Mouse (Mus musculus): ENCODE measurements around the gene Smtnl2.

GRCm38 (mm10) chr11:72447475-72447874 is 36.0 kb upstream of the Smtnl2 start:
- TF ChIP-seq POLR2A (IDR thresholded peaks at IDR 0.05; ENCODE audit: insufficient read depth, low read depth, low read length) (no peak), CTCF (IDR thresholded peaks at IDR 0.05) (peak; percentile 56), EP300 (IDR thresholded peaks at IDR 0.05; ENCODE audit: insufficient read depth, low read depth, low read length) (no peak)

Data from heart, adult 2 months (tissue).